Mouse (Mus musculus): ENCODE measurements at regions not wholly inside any gene's neighbourhood (a gene's known extent, or its start where the extent isn't known, plus 50 kb on each side); places are given as distances from the start of the nearest gene placed in this dataset.

GRCm38 (mm10) chr9:50067729-50068225 lies 269.1 kb upstream of the Ncam1 start:
- H3K4me2 ChIP-seq: no peak overlapping the region
- no peak overlapping the region for H3K27ac ChIP-seq (ENCODE audit: low read depth, low read length)
- 80% methylated on average over 3 of the region's 3 CpGs for WGBS

GRCm38 (mm10) chr9:50064505-50065229 lies 265.9 kb upstream of the Ncam1 start:
- H3K4me2 ChIP-seq: no peak overlapping the region
- no peak overlapping the region for H3K4me3 ChIP-seq (ENCODE audit: low read depth, low read length)
- 87% methylated on average over 10 of the region's 10 CpGs for WGBS
- DNase-seq (ENCODE audit: low spot score, missing footprints) (no peak), ATAC-seq (ENCODE audit: low FRiP score) (no peak)
- H3K4me1 ChIP-seq (ENCODE audit: control insufficient read depth, insufficient read depth, low read length): no peaks in the 10 kb centered on the region
- H3K36me3 ChIP-seq (ENCODE audit: control insufficient read depth, insufficient read depth, low read length): no peaks in the 10 kb centered on the region
- H3K9me3 ChIP-seq (ENCODE audit: control insufficient read depth, low read length): no peaks in the 10 kb centered on the region
- no peak overlapping the region for H3K9ac ChIP-seq (ENCODE audit: low read length)
- no peak overlapping the region for H3K27ac ChIP-seq (ENCODE audit: low read depth, low read length)
- no peaks in the 10 kb centered on the region for H3K27me3 ChIP-seq (ENCODE audit: control insufficient read depth, insufficient read depth, low read length)

More at GRCm38 (mm10) chr9:50067729-50068225, 269.1 kb upstream of the Ncam1 start:
- DNase-seq (ENCODE audit: low spot score, missing footprints) (no peak), ATAC-seq (ENCODE audit: low FRiP score) (no peak)
- no peaks in the 10 kb centered on the region for H3K36me3 ChIP-seq (ENCODE audit: control insufficient read depth, insufficient read depth, low read length)
- no peaks in the 10 kb centered on the region for H3K9me3 ChIP-seq (ENCODE audit: control insufficient read depth, low read length)
- no peaks in the 10 kb centered on the region for H3K27me3 ChIP-seq (ENCODE audit: control insufficient read depth, insufficient read depth, low read length)
- no peaks in the 10 kb centered on the region for H3K4me1 ChIP-seq (ENCODE audit: control insufficient read depth, insufficient read depth, low read length)
- H3K4me3 ChIP-seq (ENCODE audit: low read depth, low read length): no peak overlapping the region
- no peak overlapping the region for H3K9ac ChIP-seq (ENCODE audit: low read length)

GRCm38 (mm10) chr9:50038231-50038630 lies 239.5 kb upstream of the Ncam1 start:
- no peak overlapping the region for H3K27ac ChIP-seq (ENCODE audit: low read depth, low read length)
- ATAC-seq (ENCODE audit: low FRiP score): no peak
- no peak for DNase-seq (ENCODE audit: low spot score, missing footprints)
- H3K4me1 ChIP-seq (ENCODE audit: control insufficient read depth, insufficient read depth, low read length): no peaks in the 10 kb centered on the region
- H3K4me3 ChIP-seq (ENCODE audit: low read depth, low read length): no peak overlapping the region
- no peak overlapping the region for H3K4me2 ChIP-seq
- no peaks in the 10 kb centered on the region for H3K9me3 ChIP-seq (ENCODE audit: control insufficient read depth, low read length)
- H3K27me3 ChIP-seq (ENCODE audit: control insufficient read depth, insufficient read depth, low read length): no peaks in the 10 kb centered on the region
- no peaks in the 10 kb centered on the region for H3K36me3 ChIP-seq (ENCODE audit: control insufficient read depth, insufficient read depth, low read length)
- H3K9ac ChIP-seq (ENCODE audit: low read length): no peak overlapping the region
- whole genome bisulfite sequencing: 72% methylated on average over 11 of the region's 11 CpGs

GRCm38 (mm10) chr9:50032322-50033158 lies 233.8 kb upstream of the Ncam1 start:
- no peaks in the 10 kb centered on the region for H3K27me3 ChIP-seq (ENCODE audit: control insufficient read depth, insufficient read depth, low read length)
- no peak overlapping the region for H3K4me2 ChIP-seq
- H3K4me1 ChIP-seq (ENCODE audit: control insufficient read depth, insufficient read depth, low read length): peaks cover 3% of the 10 kb centered on the region; the same call in 1 of the 2 replicates
- H3K9me3 ChIP-seq (ENCODE audit: control insufficient read depth, low read length): no peaks in the 10 kb centered on the region
- no peaks in the 10 kb centered on the region for H3K36me3 ChIP-seq (ENCODE audit: control insufficient read depth, insufficient read depth, low read length)
- ATAC-seq (ENCODE audit: low FRiP score) (no peak), DNase-seq (ENCODE audit: low spot score, missing footprints) (no peak)
- 67% methylated on average over 9 of the region's 9 CpGs for WGBS
- no peak overlapping the region for H3K4me3 ChIP-seq (ENCODE audit: low read depth, low read length)
- H3K27ac ChIP-seq (ENCODE audit: low read depth, low read length): no peak overlapping the region
- no peak overlapping the region for H3K9ac ChIP-seq (ENCODE audit: low read length)

- no peak overlapping the region for H3K4me3 ChIP-seq (ENCODE audit: low read depth, low read length)
- H3K4me1 ChIP-seq (ENCODE audit: control insufficient read depth, insufficient read depth, low read length): peaks cover 3% of the 10 kb centered on the region; the same call in 1 of the 2 replicates
- no peak overlapping the region for H3K27ac ChIP-seq (ENCODE audit: low read depth, low read length)
- DNase-seq (ENCODE audit: low spot score, missing footprints) (no peak), ATAC-seq (ENCODE audit: low FRiP score) (no peak)
- no peaks in the 10 kb centered on the region for H3K9me3 ChIP-seq (ENCODE audit: control insufficient read depth, low read length)
- H3K9ac ChIP-seq (ENCODE audit: low read length): no peak overlapping the region
- H3K27me3 ChIP-seq (ENCODE audit: control insufficient read depth, insufficient read depth, low read length): no peaks in the 10 kb centered on the region
- no peak overlapping the region for H3K4me2 ChIP-seq
- WGBS: 42% methylated on average over 2 of the region's 2 CpGs
- H3K36me3 ChIP-seq (ENCODE audit: control insufficient read depth, insufficient read depth, low read length): no peaks in the 10 kb centered on the region
Observed at GRCm38 (mm10) chr9:50031318-50031717, 232.6 kb upstream of the Ncam1 start.

- Histone ChIP-seq H3K4me2 (no peak overlapping the region), H3K27me3 (ENCODE audit: control insufficient read depth, insufficient read depth, low read length) (no peaks in the 10 kb centered on the region), H3K9me3 (ENCODE audit: control insufficient read depth, low read length) (no peaks in the 10 kb centered on the region), H3K36me3 (ENCODE audit: control insufficient read depth, insufficient read depth, low read length) (no peaks in the 10 kb centered on the region), H3K9ac (ENCODE audit: low read length) (no peak overlapping the region), H3K4me1 (ENCODE audit: control insufficient read depth, insufficient read depth, low read length) (peaks cover 3% of the 10 kb centered on the region; the same call in 1 of the 2 replicates), H3K4me3 (ENCODE audit: low read depth, low read length) (no peak overlapping the region), H3K27ac (ENCODE audit: low read depth, low read length) (no peak overlapping the region)
- DNase-seq (ENCODE audit: low spot score, missing footprints): no peak
- WGBS: 61% methylated on average over 3 of the region's 3 CpGs
- ATAC-seq (ENCODE audit: low FRiP score): no peak
Observed at GRCm38 (mm10) chr9:50029030-50029429, 230.3 kb upstream of the Ncam1 start.

- no peaks in the 10 kb centered on the region for H3K36me3 ChIP-seq (ENCODE audit: control insufficient read depth, insufficient read depth, low read length)
- no peaks in the 10 kb centered on the region for H3K27me3 ChIP-seq (ENCODE audit: control insufficient read depth, insufficient read depth, low read length)
- H3K4me3 ChIP-seq (ENCODE audit: low read depth, low read length): no peak overlapping the region
- H3K4me2 ChIP-seq: no peak overlapping the region
- peaks cover 3% of the 10 kb centered on the region; the same call in 1 of the 2 replicates for H3K4me1 ChIP-seq (ENCODE audit: control insufficient read depth, insufficient read depth, low read length)
- no peak for DNase-seq (ENCODE audit: low spot score, missing footprints)
- no peak overlapping the region for H3K27ac ChIP-seq (ENCODE audit: low read depth, low read length)
- 83% methylated on average over 2 of the region's 2 CpGs for WGBS
- H3K9me3 ChIP-seq (ENCODE audit: control insufficient read depth, low read length): no peaks in the 10 kb centered on the region
- no peak overlapping the region for H3K9ac ChIP-seq (ENCODE audit: low read length)
- no peak for ATAC-seq (ENCODE audit: low FRiP score)
Observed at GRCm38 (mm10) chr9:50028573-50028972, 229.8 kb upstream of the Ncam1 start.

- Histone ChIP-seq H3K9me3 (ENCODE audit: control insufficient read depth, low read length) (no peaks in the 10 kb centered on the region), H3K36me3 (ENCODE audit: control insufficient read depth, insufficient read depth, low read length) (no peaks in the 10 kb centered on the region), H3K27ac (ENCODE audit: low read depth, low read length) (no peak overlapping the region), H3K9ac (ENCODE audit: low read length) (no peak overlapping the region), H3K27me3 (ENCODE audit: control insufficient read depth, insufficient read depth, low read length) (no peaks in the 10 kb centered on the region), H3K4me1 (ENCODE audit: control insufficient read depth, insufficient read depth, low read length) (no peaks in the 10 kb centered on the region), H3K4me3 (ENCODE audit: low read depth, low read length) (no peak overlapping the region), H3K4me2 (no peak overlapping the region)
- ATAC-seq (ENCODE audit: low FRiP score) (no peak), DNase-seq (ENCODE audit: low spot score, missing footprints) (no peak)
- WGBS: 90% methylated on average over 6 of the region's 6 CpGs
Observed at GRCm38 (mm10) chr9:50024820-50025219, 226.1 kb upstream of the Ncam1 start.

- 96% methylated on average over 4 of the region's 4 CpGs for WGBS
- Histone ChIP-seq H3K27ac (ENCODE audit: low read depth, low read length) (no peak overlapping the region), H3K4me2 (no peak overlapping the region), H3K9ac (ENCODE audit: low read length) (no peak overlapping the region), H3K4me3 (ENCODE audit: low read depth, low read length) (no peak overlapping the region), H3K9me3 (ENCODE audit: control insufficient read depth, low read length) (no peaks in the 10 kb centered on the region), H3K4me1 (ENCODE audit: control insufficient read depth, insufficient read depth, low read length) (no peaks in the 10 kb centered on the region), H3K27me3 (ENCODE audit: control insufficient read depth, insufficient read depth, low read length) (no peaks in the 10 kb centered on the region), H3K36me3 (ENCODE audit: control insufficient read depth, insufficient read depth, low read length) (no peaks in the 10 kb centered on the region)
- no peak for ATAC-seq (ENCODE audit: low FRiP score)
- no peak for DNase-seq (ENCODE audit: low spot score, missing footprints)
Observed at GRCm38 (mm10) chr9:50013602-50014001, 214.9 kb upstream of the Ncam1 start.

Measured in midbrain, embryonic 11.5 days (tissue).